24 mouse cellular contexts compared by ENCODE assay signal in the genomic region with DNA sequence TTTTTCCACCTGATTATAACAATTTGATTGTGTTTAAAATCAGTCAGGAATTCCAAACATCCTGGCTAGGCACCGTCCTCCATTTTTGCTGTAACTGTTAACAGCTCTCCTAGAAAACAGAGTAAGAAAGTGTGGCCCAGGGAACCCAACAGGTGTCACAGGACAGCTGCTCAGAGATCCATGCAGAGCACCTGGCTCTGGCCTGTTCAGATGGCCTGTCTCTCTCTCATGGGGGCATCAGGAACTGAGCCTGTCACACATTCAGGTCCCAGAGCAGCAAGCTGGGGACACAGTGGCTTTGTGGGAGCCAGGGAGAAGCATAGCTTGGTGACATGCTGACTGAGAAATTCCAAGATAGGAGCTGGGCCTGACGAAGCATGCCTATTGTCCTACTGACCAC. TPM values are rescaled to one million over a fixed set of nuclear protein-coding genes. Genes with fewer than 3 reads are reported as not detected.
DNase-seq lines count a peak whose midpoint lies in the region; ATAC-seq and TF ChIP-seq lines count a peak whose summit lies in the region.
"Had no signal": no experiment of that assay in that cellular context is flagged by ENCODE, and none has a peak within 500 bp of the region (broad histone marks: within the 10 kb centered on the region; RNA-seq: fewer than 3 reads in every experiment).

No protein-coding gene starts in this region.

- DNase-seq in embryonic facial prominence, embryonic 10.5 days (ENCODE audit: low spot score): no peak
- DNase-seq in heart, adult 18-20 months: no peak
- no peak for DNase-seq in heart, postnatal 0 days (ENCODE audit: low spot score)
- DNase-seq in heart, adult 8-10 months (ENCODE audit: low spot score): no peak
- DNase-seq in Muller cell, postnatal 12 days (ENCODE audit: inconsistent ontology term): peak; percentile 33
- DNase-seq: adrenal gland, adult 8-10 months; adrenal gland, postnatal 14 days; adrenal gland, postnatal 36 days; B cell, adult 2 months; cerebellum, adult 11-12 months; cerebellum, adult 2 months; cerebellum, adult 9-10 months; cerebellum, postnatal 10 days; cerebellum, postnatal 25 days had no signal

- no peak for TF ChIP-seq CTCF in heart, postnatal 0 days (IDR thresholded peaks at IDR 0.05; ENCODE audit: low read depth)

- 66% methylated on average over 2 of the region's 2 CpGs for whole genome bisulfite sequencing in embryonic facial prominence, embryonic 12.5 days
- WGBS in embryonic facial prominence, embryonic 10.5 days: 74% methylated on average over 2 of the region's 2 CpGs
- 40% methylated on average over 2 of the region's 2 CpGs for WGBS in heart, embryonic 11.5 days (ENCODE audit: insufficient replicate concordance)
- WGBS in heart, postnatal 0 days: 43% methylated on average over 2 of the region's 2 CpGs

- no peaks in the 10 kb centered on the region for H3K4me1 ChIP-seq in embryonic facial prominence, embryonic 12.5 days
- H3K4me1 ChIP-seq in embryonic facial prominence, embryonic 10.5 days: peaks cover 14% of the 10 kb centered on the region
- H3K4me1 ChIP-seq in heart, embryonic 11.5 days (ENCODE audit: control insufficient read depth, insufficient read depth, low read length): peaks cover 2% of the 10 kb centered on the region; the same call in 1 of the 2 replicates
- peaks cover 14% of the 10 kb centered on the region for H3K4me1 ChIP-seq in heart, postnatal 0 days (ENCODE audit: control insufficient read depth, insufficient read depth)

- H3K9ac ChIP-seq in embryonic facial prominence, embryonic 12.5 days: no peak overlapping the region
- 0 out of 2 replicates have a peak overlapping the region, but pooled peaks have one; percentile 28 for H3K9ac ChIP-seq in heart, embryonic 11.5 days (ENCODE audit: low read depth, low read length)
- no peak overlapping the region for H3K9ac ChIP-seq in heart, postnatal 0 days (replicated peaks; ENCODE audit: low read depth, low read length)
- H3K9ac ChIP-seq: forebrain, embryonic 12.5 days had no signal

- H3K4me3 ChIP-seq in embryonic facial prominence, embryonic 12.5 days: no peak overlapping the region
- H3K4me3 ChIP-seq in embryonic facial prominence, embryonic 10.5 days: no peak overlapping the region
- H3K4me3 ChIP-seq in heart, embryonic 11.5 days (ENCODE audit: low read depth, low read length): no peak overlapping the region
- H3K4me3 ChIP-seq in heart, postnatal 0 days (ENCODE audit: low read depth, low read length): no peak overlapping the region
- H3K4me3 ChIP-seq: forebrain, embryonic 10.5 days; forebrain, embryonic 12.5 days had no signal

- H3K27ac ChIP-seq in embryonic facial prominence, embryonic 12.5 days: peak overlapping the region; percentile 32; the same call in 1 of the 2 replicates
- no peak overlapping the region for H3K27ac ChIP-seq in embryonic facial prominence, embryonic 10.5 days (replicated peaks)
- no peak overlapping the region for H3K27ac ChIP-seq in heart, embryonic 11.5 days (ENCODE audit: low read depth, low read length)
- H3K27ac ChIP-seq in heart, postnatal 0 days (ENCODE audit: low read depth): 0 out of 2 replicates have a peak overlapping the region, but pooled peaks have one; percentile 3
- H3K27ac ChIP-seq: forebrain, embryonic 10.5 days; forebrain, embryonic 12.5 days had no signal

- no peaks in the 10 kb centered on the region for H3K9me3 ChIP-seq in embryonic facial prominence, embryonic 12.5 days
- no peaks in the 10 kb centered on the region for H3K9me3 ChIP-seq in embryonic facial prominence, embryonic 10.5 days
- H3K9me3 ChIP-seq in heart, embryonic 11.5 days (replicated peaks; ENCODE audit: control insufficient read depth, low read length): no peaks in the 10 kb centered on the region
- H3K9me3 ChIP-seq in heart, postnatal 0 days (replicated peaks; ENCODE audit: control insufficient read depth, low read length): no peaks in the 10 kb centered on the region
- H3K9me3 ChIP-seq: forebrain, embryonic 10.5 days; forebrain, embryonic 12.5 days had no signal

- no peak overlapping the region for H3K4me2 ChIP-seq in embryonic facial prominence, embryonic 12.5 days (replicated peaks)
- H3K4me2 ChIP-seq in heart, embryonic 11.5 days: no peak overlapping the region
- no peak overlapping the region for H3K4me2 ChIP-seq in heart, postnatal 0 days (ENCODE audit: low read depth, low read length)
- H3K4me2 ChIP-seq: forebrain, embryonic 12.5 days had no signal

- ATAC-seq in embryonic facial prominence, embryonic 12.5 days (ENCODE audit: insufficient number of reproducible peaks, insufficient read depth, low FRiP score, low TSS enrichment): no peak
- ATAC-seq in heart, embryonic 11.5 days (replicated peaks; ENCODE audit: insufficient number of reproducible peaks, low FRiP score, low TSS enrichment): no peak
- ATAC-seq in heart, postnatal 0 days (ENCODE audit: insufficient read depth, low read depth): no peak
- ATAC-seq in CD4-positive, CD25-positive, alpha-beta regulatory T cell, adult 4 months: no peak
- ATAC-seq: activated CD4-positive, CD25-positive, alpha-beta regulatory T cell, adult 4 months; forebrain, embryonic 14.5 days; forebrain, embryonic 16.5 days; Patski had no signal

- H3K36me3 ChIP-seq in embryonic facial prominence, embryonic 12.5 days: no peaks in the 10 kb centered on the region
- no peaks in the 10 kb centered on the region for H3K36me3 ChIP-seq in embryonic facial prominence, embryonic 10.5 days (replicated peaks)
- no peaks in the 10 kb centered on the region for H3K36me3 ChIP-seq in heart, embryonic 11.5 days (ENCODE audit: control insufficient read depth, insufficient read depth, low read length)
- H3K36me3 ChIP-seq in heart, postnatal 0 days (replicated peaks; ENCODE audit: control insufficient read depth, insufficient read depth, low read length): no peaks in the 10 kb centered on the region
- H3K36me3 ChIP-seq: forebrain, embryonic 10.5 days; forebrain, embryonic 12.5 days had no signal

- H3K27me3 ChIP-seq in embryonic facial prominence, embryonic 12.5 days: no peaks in the 10 kb centered on the region
- no peaks in the 10 kb centered on the region for H3K27me3 ChIP-seq in embryonic facial prominence, embryonic 10.5 days (replicated peaks; ENCODE audit: low read depth, poor library complexity, severe bottlenecking)
- no peaks in the 10 kb centered on the region for H3K27me3 ChIP-seq in heart, embryonic 11.5 days (ENCODE audit: control insufficient read depth, insufficient read depth, low read length)
- H3K27me3 ChIP-seq in heart, postnatal 0 days (ENCODE audit: control insufficient read depth, insufficient read depth, low read length): no peaks in the 10 kb centered on the region
- H3K27me3 ChIP-seq: forebrain, embryonic 12.5 days; Patski had no signal

- no peak for TF ChIP-seq EP300 in heart, postnatal 0 days (IDR thresholded peaks at IDR 0.05; ENCODE audit: low read depth)

RNA-seq across cellular contexts. Expression of a gene that starts 35.3 kb away (rescaled TPM):
- polyA plus RNA-seq in embryonic facial prominence, embryonic 12.5 days (2016; fragmentation: Nextera tagmentation; extraction: Ambion mirVana): 9.7 and 10.3 TPM in 2 replicates
- 4.4 and 5.2 TPM in 2 replicates for polyA plus RNA-seq in embryonic facial prominence, embryonic 10.5 days (2016; fragmentation: Nextera tagmentation; extraction: Ambion mirVana)
- polyA plus RNA-seq in heart, embryonic 11.5 days (2014; fragmentation: Nextera tagmentation; extraction: Ambion mirVana): 1.3 and 1.5 TPM in 2 replicates
- total RNA-seq in heart, adult 18-20 months (2021): 1 to 10 TPM; 1.8 to 2.4 TPM
- 2.3 and 3.6 TPM in 2 replicates for total RNA-seq in heart, postnatal 0 days (2014; rRNA removed; ENCODE audit: low replicate concordance)
- 2.5 and 2.7 TPM in 2 replicates for polyA plus RNA-seq in heart, postnatal 0 days (2015; fragmentation: Nextera tagmentation; extraction: Ambion mirVana)
- total RNA-seq in heart, adult 8-10 months (2022): 1 to 10 TPM; 2.8 to 4.4 (median 3.5) TPM
- not detected for polyA plus RNA-seq in CD4-positive, CD25-positive, alpha-beta regulatory T cell, adult 4 months (2017; shearing (Covaris generic))
- total RNA-seq: MEL had no signal
- polyA plus RNA-seq: activated CD4-positive, CD25-positive, alpha-beta regulatory T cell, adult 4 months had no signal

Comparison
In these comparisons a context has a peak if more than half of its experiments do, and no peak if none do; other contexts are left out.
1. H3K27ac ChIP-seq: peak in embryonic facial prominence, embryonic 12.5 days (single experiment) and heart, postnatal 0 days (single experiment); none in embryonic facial prominence, embryonic 10.5 days (single experiment) and heart, embryonic 11.5 days (single experiment).